21 mouse cellular contexts compared by ENCODE assay signal in genomic region chr12:79272604-79273003, GRCm38 (mm10).
"Had no signal": no experiment of that assay in that cellular context is flagged by ENCODE, and none has a peak within 500 bp of the region (broad histone marks: within the 10 kb centered on the region; RNA-seq: fewer than 3 reads in every experiment).

No protein-coding gene starts in this region.

- H3K4me3 ChIP-seq: limb, embryonic 12.5 days; limb, embryonic 15.5 days; midbrain, embryonic 12.5 days; midbrain, embryonic 15.5 days; neural tube, embryonic 12.5 days; neural tube, embryonic 15.5 days had no signal

- H3K27me3 ChIP-seq: limb, embryonic 12.5 days; limb, embryonic 15.5 days; midbrain, embryonic 12.5 days; midbrain, embryonic 15.5 days; neural tube, embryonic 12.5 days; neural tube, embryonic 15.5 days had no signal

- H3K9me3 ChIP-seq: limb, embryonic 12.5 days; limb, embryonic 15.5 days; midbrain, embryonic 12.5 days; midbrain, embryonic 15.5 days; neural tube, embryonic 12.5 days; neural tube, embryonic 15.5 days had no signal

- H3K27ac ChIP-seq: kidney, postnatal 0 days; limb, embryonic 12.5 days; limb, embryonic 15.5 days; macrophage; midbrain, embryonic 12.5 days; midbrain, embryonic 15.5 days; neural tube, embryonic 12.5 days; neural tube, embryonic 15.5 days; stomach, postnatal 0 days had no signal

- H3K4me2 ChIP-seq: limb, embryonic 12.5 days; limb, embryonic 15.5 days; lung, embryonic 14.5 days; midbrain, embryonic 12.5 days; midbrain, embryonic 15.5 days; neural tube, embryonic 12.5 days; neural tube, embryonic 15.5 days had no signal

- ATAC-seq: intestine, postnatal 0 days; lung, postnatal 0 days; midbrain, embryonic 15.5 days had no signal

- H3K9ac ChIP-seq: limb, embryonic 12.5 days; limb, embryonic 15.5 days; lung, embryonic 14.5 days; midbrain, embryonic 12.5 days; midbrain, embryonic 15.5 days; neural tube, embryonic 12.5 days; neural tube, embryonic 15.5 days had no signal

- DNase-seq: kidney, adult 2 months; kidney, postnatal 25 days; left cerebral cortex, postnatal 4 days; lung, embryonic 14.5 days; right cerebral cortex, adult 18-20 months; right cerebral cortex, postnatal 14 days; right cerebral cortex, postnatal 4 days; thymus, adult 2 months; thymus, postnatal 14 days; thymus, postnatal 4 days had no signal

- H3K4me1 ChIP-seq: limb, embryonic 12.5 days; limb, embryonic 15.5 days; midbrain, embryonic 12.5 days; midbrain, embryonic 15.5 days; neural tube, embryonic 12.5 days; neural tube, embryonic 15.5 days had no signal
